Mouse (Mus musculus) monocyte, adult 5-6 weeks (primary cell): Measurements from ENCODE around the gene Hoxc13. TPM values are rescaled to one million over a fixed set of nuclear protein-coding genes. Genes with fewer than 3 reads are reported as not detected.

Experiments
- ATAC-seq: fragments of 153-309, 156-312 bp; replicated peaks from 2 replicates; pipeline ENCODE4 v1.8.0; 2017; ENCODE audit warnings: mild to moderate bottlenecking; ENCODE audit not compliant: low TSS enrichment, insufficient number of reproducible peaks, severe bottlenecking, poor library complexity, low FRiP score
- total RNA-seq: library from RNA; stranded (forward); fragments of 200-1000, 200-491, 200-594 nt; gene quantifications from 3 replicates; pipeline ENCODE4 v1.2.3, GENCODE M21; 2017

Hoxc13 gene
- not detected in 3 replicates for total RNA-seq

DNA sequence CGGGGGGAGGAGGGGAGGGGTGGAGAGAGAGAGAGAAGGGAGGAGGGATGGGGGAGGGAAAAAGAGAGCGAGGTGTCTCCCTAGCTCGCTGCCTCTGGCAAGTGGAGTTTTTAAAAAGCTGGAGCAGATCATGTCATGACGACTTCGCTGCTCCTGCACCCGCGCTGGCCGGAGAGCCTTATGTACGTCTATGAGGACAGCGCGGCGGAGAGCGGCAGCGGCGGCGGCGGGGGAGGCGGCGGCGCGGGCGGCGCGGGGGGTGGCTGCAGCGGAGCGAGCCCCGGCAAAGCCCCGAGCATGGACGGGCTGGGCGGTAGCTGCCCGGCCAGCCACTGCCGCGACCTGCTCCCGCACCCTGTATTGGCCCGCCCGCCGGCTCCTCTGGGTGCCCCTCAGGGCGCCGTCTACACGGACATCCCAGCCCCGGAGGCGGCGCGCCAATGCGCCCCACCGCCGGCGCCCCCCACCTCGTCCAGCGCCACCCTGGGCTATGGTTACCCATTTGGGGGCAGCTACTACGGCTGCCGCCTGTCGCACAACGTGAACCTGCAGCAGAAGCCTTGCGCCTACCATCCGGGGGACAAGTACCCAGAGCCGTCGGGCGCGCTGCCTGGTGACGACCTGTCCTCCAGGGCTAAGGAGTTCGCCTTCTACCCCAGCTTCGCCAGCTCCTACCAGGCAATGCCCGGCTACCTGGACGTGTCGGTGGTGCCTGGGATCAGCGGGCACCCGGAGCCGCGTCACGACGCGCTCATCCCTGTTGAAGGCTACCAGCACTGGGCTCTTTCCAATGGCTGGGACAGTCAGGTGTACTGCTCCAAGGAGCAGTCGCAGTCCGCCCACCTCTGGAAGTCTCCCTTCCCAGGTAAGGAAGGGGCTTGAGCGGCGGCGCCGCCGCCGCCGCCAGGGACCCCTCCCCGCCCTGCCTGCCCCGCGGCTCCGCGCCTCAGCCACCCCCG is at the start of gene Hoxc13:
Gene Hoxc13 (plus strand): TSS at position 51 of the 959 bp plus-strand sequence.
- ATAC-seq = no peak

DNA sequence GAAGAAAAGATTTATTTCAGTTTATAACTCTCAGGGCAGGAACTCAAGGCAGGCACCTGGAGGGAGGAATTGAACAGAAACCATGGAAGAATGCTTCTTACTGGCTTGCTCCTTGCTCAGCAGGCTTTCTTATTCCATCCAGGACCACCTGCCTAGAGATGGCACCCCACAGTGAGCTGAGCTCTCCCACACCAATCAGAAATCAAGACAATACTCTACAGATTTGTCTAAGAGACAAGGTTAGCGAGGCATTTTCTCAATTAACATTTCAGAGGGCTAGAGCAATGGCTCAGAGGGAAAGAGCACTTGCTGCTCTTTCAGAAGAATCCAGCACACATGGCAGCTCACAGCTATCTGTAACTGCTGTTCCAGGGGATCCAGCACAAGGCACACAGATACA is 35.1 kb upstream of the Hoxc13 start:
- no peak for ATAC-seq

DNA sequence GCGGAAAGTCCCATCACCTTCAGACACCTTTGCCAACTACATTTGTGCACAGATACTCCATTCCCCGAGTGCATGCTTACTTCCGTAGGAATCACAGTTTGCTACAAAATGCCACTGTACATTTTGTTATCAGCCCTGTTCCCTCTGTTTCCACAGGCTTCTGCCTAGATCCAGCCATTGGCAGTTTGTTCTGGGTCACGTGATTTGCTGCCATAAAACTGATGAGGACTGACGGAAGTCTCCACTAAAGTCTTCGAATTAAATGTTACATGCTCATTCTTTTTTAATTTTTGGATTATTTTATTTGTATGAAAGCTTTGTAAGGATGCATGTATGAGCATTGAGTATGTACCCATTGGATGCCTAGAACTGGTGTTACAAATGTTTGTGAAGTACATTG is 25.8 kb upstream of the Hoxc13 start:
- no peak for ATAC-seq

DNA sequence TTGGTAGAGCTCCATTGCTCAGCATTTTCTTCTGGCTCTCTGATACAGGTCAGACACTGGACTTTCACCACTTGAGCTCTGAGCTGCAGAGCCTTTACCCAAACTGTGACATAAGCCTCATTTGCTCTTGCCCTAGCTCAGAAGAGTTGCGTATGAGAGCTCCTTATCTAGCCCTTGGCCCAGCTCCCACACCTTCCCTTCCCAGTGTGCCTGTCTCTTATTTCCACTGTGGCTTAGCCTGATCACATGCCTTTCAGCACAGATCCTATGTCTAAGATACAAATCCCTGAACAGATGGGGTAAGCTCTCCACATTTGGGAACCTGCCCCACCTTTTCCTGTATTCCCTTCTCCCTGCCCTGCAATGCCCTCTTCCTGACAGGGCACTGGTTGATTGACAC is 16.0 kb upstream of the Hoxc13 start:
- ATAC-seq = no peak

DNA sequence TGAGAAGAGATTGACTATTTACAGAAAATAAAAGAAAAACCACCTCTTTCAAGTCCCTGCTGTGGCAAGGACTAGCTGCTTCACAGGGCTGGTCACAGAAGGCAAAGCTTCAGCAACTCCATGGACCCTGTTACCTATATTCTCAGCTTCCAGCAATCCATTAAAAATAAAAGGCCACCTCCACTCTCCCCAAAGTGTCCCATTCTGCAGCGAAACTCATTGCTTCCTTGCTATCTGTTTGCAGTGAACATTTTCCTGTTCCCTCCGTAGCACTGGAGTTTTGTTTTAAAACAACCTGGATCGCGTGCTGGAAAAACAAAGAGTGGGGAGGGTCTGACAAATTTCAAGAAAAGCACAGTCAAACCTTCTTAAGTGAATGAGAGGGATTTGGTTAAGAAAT is 11.4 kb upstream of the Hoxc13 start:
- no peak for ATAC-seq

DNA sequence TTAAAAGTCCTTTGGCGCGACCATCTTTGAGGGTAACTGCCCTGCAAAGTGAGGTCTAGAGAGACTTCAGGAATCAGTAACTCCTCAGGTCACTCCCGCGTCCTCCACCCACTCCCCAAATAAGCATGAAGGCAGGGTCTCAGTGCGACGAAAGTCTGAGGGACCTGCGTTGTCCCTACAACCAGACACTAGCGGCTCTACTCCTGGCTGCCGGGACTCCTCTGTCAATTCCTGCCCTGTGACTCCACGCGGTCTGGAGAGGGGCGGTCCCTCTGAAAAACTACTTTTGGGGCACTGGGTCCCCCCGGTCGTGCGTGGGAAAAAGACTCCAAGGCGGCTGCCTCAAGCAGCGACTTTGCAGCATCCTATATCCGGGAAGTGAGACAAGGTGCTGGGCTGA is 10.9 kb upstream of the Hoxc13 start:
- ATAC-seq = no peak

DNA sequence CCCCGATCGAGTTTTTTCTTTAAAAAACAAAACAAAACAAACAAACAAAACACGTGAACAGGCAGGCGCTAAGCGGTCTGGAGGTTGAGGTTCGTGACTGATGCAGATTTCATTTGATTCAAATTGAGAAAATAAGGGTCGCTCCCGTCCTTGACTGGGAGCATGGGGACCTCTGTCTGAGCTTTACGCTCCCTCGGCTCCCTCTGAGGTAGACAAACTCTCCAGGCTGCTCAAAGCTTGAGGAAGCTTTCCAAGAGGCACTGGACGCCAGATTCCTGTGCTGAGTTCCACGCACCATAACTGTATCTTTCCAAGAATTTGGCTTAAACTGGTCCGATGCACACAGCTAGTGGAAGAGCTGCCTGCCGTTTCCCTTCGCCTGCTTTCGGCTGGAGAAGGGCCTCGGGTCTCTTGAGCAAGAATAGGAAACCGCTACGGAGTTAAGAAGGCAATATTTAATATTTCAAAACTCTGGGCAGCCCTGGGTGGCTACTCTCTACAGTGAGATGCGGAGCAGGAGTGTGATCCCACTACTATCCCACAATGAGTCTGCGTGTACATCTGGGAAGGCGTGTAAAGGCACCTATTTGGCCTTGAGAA is 10.3 kb upstream of the Hoxc13 start:
- no peak for ATAC-seq

- ATAC-seq = no peak
Measured at GRCm38 (mm10) chr15:102913038-102913585, 7.8 kb upstream of the Hoxc13 start.

- ATAC-seq = no peak
Measured at GRCm38 (mm10) chr15:102917972-102918572, 2.8 kb upstream of the Hoxc13 start.

- no peak for ATAC-seq
Measured at GRCm38 (mm10) chr15:102918611-102919265, 2.2 kb upstream of the Hoxc13 start.

- no peak for ATAC-seq
Measured at GRCm38 (mm10) chr15:102919336-102920180, 1.3 kb upstream of the Hoxc13 start.

- ATAC-seq = no peak
Measured at GRCm38 (mm10) chr15:102920619-102921018, 284 bp upstream of the Hoxc13 start.

GRCm38 (mm10) chr15:102922012-102922362 is 1.1 kb downstream of the Hoxc13 start:
- ATAC-seq = no peak

- ATAC-seq = no peak
Measured at GRCm38 (mm10) chr15:102922636-102923500, 2.0 kb downstream of the Hoxc13 start.

- no peak for ATAC-seq
Measured at GRCm38 (mm10) chr15:102927032-102927645, 6.2 kb downstream of the Hoxc13 start.

DNA sequence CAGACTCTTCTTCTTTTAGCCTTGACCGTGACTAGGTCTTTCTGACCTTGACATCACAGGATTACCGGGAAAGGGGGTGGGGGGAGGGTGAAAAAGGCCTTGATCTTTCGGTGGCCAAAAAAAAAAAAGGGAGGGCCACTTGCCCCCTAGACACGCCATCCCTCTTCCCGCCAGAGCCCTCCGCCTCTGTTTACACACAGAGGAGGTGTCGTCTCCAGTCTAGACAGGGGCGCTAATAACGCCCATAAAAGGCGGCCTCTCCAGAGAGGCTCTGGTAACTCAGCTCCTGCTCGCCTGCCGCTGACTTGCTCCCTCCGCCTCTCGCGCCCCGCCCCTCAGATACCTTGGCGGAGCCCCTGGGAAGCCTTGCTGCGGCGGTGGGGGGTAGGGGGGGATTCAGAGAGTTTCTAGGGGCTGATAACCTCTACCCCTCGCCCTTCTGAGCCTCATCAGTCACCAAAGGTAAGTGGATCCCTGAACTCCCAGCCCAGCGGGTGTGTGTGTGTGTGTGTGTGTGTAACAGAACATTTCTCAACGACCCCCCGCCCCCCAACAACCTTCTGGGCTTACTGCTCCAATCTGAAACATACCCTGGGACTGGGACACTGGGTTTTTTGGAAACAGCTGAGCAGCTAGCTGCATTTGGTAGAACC is 10.9 kb downstream of the Hoxc13 start:
- ATAC-seq = no peak
